Mouse (Mus musculus): ENCODE results near the gene Dapk2.

GRCm38 (mm10) chr9:66217970-66218369 is 59.9 kb downstream of the Dapk2 start:
- TF ChIP-seq CTCF (IDR thresholded peaks at IDR 0.05; ENCODE audit: insufficient read depth, low read depth, low read length) (no peak), POLR2A (IDR thresholded peaks at IDR 0.05; ENCODE audit: insufficient read depth, low read depth, low read length) (no peak)

All from olfactory bulb, adult 2 months (tissue).